Mouse (Mus musculus): ENCODE results near the gene Znfx1. TPM values are rescaled to one million over a fixed set of nuclear protein-coding genes. Genes with fewer than 3 reads are reported as not detected.

Znfx1 gene
- polyA plus RNA-seq, 1 experiment from 2014 or later: 6.7 TPM

- H3K36me3 ChIP-seq: peaks cover 87% of the 10 kb centered on the region
- H3K27me3 ChIP-seq: no peaks in the 10 kb centered on the region
- ATAC-seq (ENCODE audit: insufficient number of reproducible peaks, insufficient read depth, low FRiP score, low TSS enrichment, low read depth): no peak
- no peak overlapping the region for H3K4me2 ChIP-seq
- H3K9ac ChIP-seq (replicated peaks): no peak overlapping the region
- no peaks in the 10 kb centered on the region for H3K4me1 ChIP-seq (replicated peaks)
- H3K9me3 ChIP-seq: no peaks in the 10 kb centered on the region
- WGBS: 90% methylated on average over 8 of the region's 8 CpGs
- H3K4me3 ChIP-seq (replicated peaks): no peak overlapping the region
- no peak overlapping the region for H3K27ac ChIP-seq
These were observed 14.0 kb downstream of the Znfx1 start for GRCm38 (mm10) chr2:167048698-167049358.

DNA sequence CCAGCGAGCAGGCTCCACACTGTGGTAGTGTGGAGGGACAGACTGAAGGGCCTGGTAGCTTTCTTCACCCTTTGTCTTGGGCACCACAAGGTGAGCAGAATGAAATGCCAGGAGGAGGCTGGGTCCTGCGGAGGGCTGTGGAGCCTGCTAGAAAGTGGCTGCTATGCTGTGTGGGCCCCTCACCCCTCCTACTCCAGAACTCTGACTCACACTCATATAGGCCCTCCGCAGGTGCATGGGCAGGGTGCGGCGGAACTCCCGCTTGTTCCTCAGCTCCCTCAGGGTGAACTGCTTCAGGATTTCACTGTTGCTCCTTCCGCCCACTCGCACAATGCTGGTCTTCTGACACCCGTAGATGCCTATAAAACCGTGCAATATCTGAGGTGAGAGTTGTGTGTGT, 14.6 kb downstream of the Znfx1 start:
- no peak overlapping the region for H3K4me3 ChIP-seq (replicated peaks)
- WGBS: 96% methylated on average over 10 of the region's 10 CpGs
- no peak overlapping the region for H3K9ac ChIP-seq (replicated peaks)
- H3K9me3 ChIP-seq: no peaks in the 10 kb centered on the region
- no peak overlapping the region for H3K4me2 ChIP-seq
- no peaks in the 10 kb centered on the region for H3K4me1 ChIP-seq (replicated peaks)
- H3K27ac ChIP-seq: no peak overlapping the region
- peaks cover 86% of the 10 kb centered on the region for H3K36me3 ChIP-seq
- no peak for ATAC-seq (ENCODE audit: insufficient number of reproducible peaks, insufficient read depth, low FRiP score, low TSS enrichment, low read depth)
- H3K27me3 ChIP-seq: no peaks in the 10 kb centered on the region

- 90% methylated on average over 12 of the region's 12 CpGs for WGBS
- peak; percentile 63; the same call in 1 of the 2 replicates for ATAC-seq (ENCODE audit: insufficient number of reproducible peaks, insufficient read depth, low FRiP score, low TSS enrichment, low read depth)
- Histone ChIP-seq H3K27me3 (no peaks in the 10 kb centered on the region), H3K4me1 (replicated peaks) (no peaks in the 10 kb centered on the region), H3K9ac (replicated peaks) (no peak overlapping the region), H3K4me2 (no peak overlapping the region), H3K36me3 (peaks cover 95% of the 10 kb centered on the region), H3K27ac (no peak overlapping the region), H3K4me3 (replicated peaks) (no peak overlapping the region), H3K9me3 (no peaks in the 10 kb centered on the region)
These were observed 19.3 kb downstream of the Znfx1 start for GRCm38 (mm10) chr2:167043400-167044121.

GRCm38 (mm10) chr2:167039386-167039785, 23.4 kb downstream of the Znfx1 start:
- H3K9ac ChIP-seq (replicated peaks): no peak overlapping the region
- H3K4me1 ChIP-seq (replicated peaks): no peaks in the 10 kb centered on the region
- WGBS: 80% methylated on average over 8 of the region's 8 CpGs
- no peak for ATAC-seq (ENCODE audit: insufficient number of reproducible peaks, insufficient read depth, low FRiP score, low TSS enrichment, low read depth)
- H3K27me3 ChIP-seq: no peaks in the 10 kb centered on the region
- H3K4me3 ChIP-seq (replicated peaks): no peak overlapping the region
- H3K36me3 ChIP-seq: peaks cover 99% of the 10 kb centered on the region
- H3K4me2 ChIP-seq: no peak overlapping the region
- no peaks in the 10 kb centered on the region for H3K9me3 ChIP-seq
- H3K27ac ChIP-seq: no peak overlapping the region

GRCm38 (mm10) chr2:167038716-167039115, 24.1 kb downstream of the Znfx1 start:
- no peak overlapping the region for H3K4me2 ChIP-seq
- no peak for ATAC-seq (ENCODE audit: insufficient number of reproducible peaks, insufficient read depth, low FRiP score, low TSS enrichment, low read depth)
- no peaks in the 10 kb centered on the region for H3K9me3 ChIP-seq
- H3K36me3 ChIP-seq: peaks cover 99% of the 10 kb centered on the region
- no peak overlapping the region for H3K27ac ChIP-seq
- H3K27me3 ChIP-seq: no peaks in the 10 kb centered on the region
- H3K4me1 ChIP-seq (replicated peaks): no peaks in the 10 kb centered on the region
- no peak overlapping the region for H3K9ac ChIP-seq (replicated peaks)
- no peak overlapping the region for H3K4me3 ChIP-seq (replicated peaks)
- WGBS: 95% methylated on average over 7 of the region's 7 CpGs

DNA sequence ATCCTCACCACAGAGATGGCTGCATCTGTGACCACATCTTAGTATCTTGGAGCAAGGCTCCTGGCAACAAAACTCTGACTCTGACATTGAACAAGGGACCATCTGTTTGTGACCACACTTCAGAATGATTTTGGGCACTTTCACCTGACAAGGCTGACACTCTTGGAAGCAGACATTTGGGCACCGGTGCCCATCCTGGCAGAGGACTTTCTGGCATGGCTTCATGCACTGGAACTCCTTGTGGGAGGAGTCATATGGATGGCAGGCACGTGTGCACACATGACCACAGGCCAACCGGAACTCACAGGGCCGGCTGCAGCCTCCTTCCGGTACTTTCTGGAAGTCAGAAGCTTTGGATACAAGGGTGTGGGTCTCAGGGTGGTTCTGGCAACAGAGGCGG, 24.5 kb downstream of the Znfx1 start:
- H3K27ac ChIP-seq: no peak overlapping the region
- ATAC-seq (ENCODE audit: insufficient number of reproducible peaks, insufficient read depth, low FRiP score, low TSS enrichment, low read depth): no peak
- no peak overlapping the region for H3K9ac ChIP-seq (replicated peaks)
- H3K4me3 ChIP-seq (replicated peaks): no peak overlapping the region
- no peaks in the 10 kb centered on the region for H3K9me3 ChIP-seq
- whole genome bisulfite sequencing: 91% methylated on average over 6 of the region's 6 CpGs
- H3K4me2 ChIP-seq: no peak overlapping the region
- peaks cover 100% of the 10 kb centered on the region for H3K36me3 ChIP-seq
- H3K27me3 ChIP-seq: no peaks in the 10 kb centered on the region
- H3K4me1 ChIP-seq (replicated peaks): no peaks in the 10 kb centered on the region

- Histone ChIP-seq H3K27ac (no peak overlapping the region), H3K4me2 (no peak overlapping the region), H3K9ac (replicated peaks) (no peak overlapping the region), H3K36me3 (peaks cover 99% of the 10 kb centered on the region), H3K9me3 (no peaks in the 10 kb centered on the region), H3K4me1 (replicated peaks) (no peaks in the 10 kb centered on the region), H3K4me3 (replicated peaks) (no peak overlapping the region), H3K27me3 (no peaks in the 10 kb centered on the region)
- no peak for ATAC-seq (ENCODE audit: insufficient number of reproducible peaks, insufficient read depth, low FRiP score, low TSS enrichment, low read depth)
- WGBS: 96% methylated on average over 12 of the region's 12 CpGs
These were observed 25.1 kb downstream of the Znfx1 start for GRCm38 (mm10) chr2:167037710-167038109.

DNA sequence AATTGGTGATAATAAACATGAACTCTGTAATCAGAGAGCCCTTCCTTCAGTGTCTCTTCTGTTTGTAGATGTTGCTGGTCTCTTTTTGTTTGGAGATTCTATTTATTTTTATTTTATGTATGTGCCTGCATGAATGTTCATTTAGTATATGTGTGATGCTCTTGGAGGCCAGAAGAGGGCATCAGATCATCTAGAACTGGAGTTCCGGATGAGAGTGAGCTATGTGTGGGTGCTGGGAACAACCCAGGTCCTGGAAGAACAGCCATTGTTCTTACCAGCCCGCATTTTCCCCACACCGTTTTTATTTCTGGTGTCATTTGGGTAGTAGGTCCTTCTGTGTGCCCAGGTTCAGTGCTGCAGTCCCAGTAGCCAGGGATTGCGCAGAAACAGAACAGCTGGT, 32.3 kb downstream of the Znfx1 start:
- Histone ChIP-seq H3K27me3 (no peaks in the 10 kb centered on the region), H3K36me3 (peaks cover 99% of the 10 kb centered on the region), H3K9ac (replicated peaks) (no peak overlapping the region), H3K4me1 (replicated peaks) (no peaks in the 10 kb centered on the region), H3K27ac (no peak overlapping the region), H3K9me3 (no peaks in the 10 kb centered on the region), H3K4me3 (replicated peaks) (no peak overlapping the region), H3K4me2 (no peak overlapping the region)
- no peak for ATAC-seq (ENCODE audit: insufficient number of reproducible peaks, insufficient read depth, low FRiP score, low TSS enrichment, low read depth)
- 92% methylated on average over 4 of the region's 4 CpGs for WGBS

- H3K36me3 ChIP-seq: peaks cover 99% of the 10 kb centered on the region
- H3K4me2 ChIP-seq: no peak overlapping the region
- WGBS: 97% methylated on average over 7 of the region's 7 CpGs
- no peak overlapping the region for H3K27ac ChIP-seq
- ATAC-seq (ENCODE audit: insufficient number of reproducible peaks, insufficient read depth, low FRiP score, low TSS enrichment, low read depth): no peak
- H3K27me3 ChIP-seq: no peaks in the 10 kb centered on the region
- H3K9me3 ChIP-seq: no peaks in the 10 kb centered on the region
- H3K9ac ChIP-seq (replicated peaks): no peak overlapping the region
- H3K4me3 ChIP-seq (replicated peaks): no peak overlapping the region
- no peaks in the 10 kb centered on the region for H3K4me1 ChIP-seq (replicated peaks)
These were observed 34.3 kb downstream of the Znfx1 start for GRCm38 (mm10) chr2:167028553-167028952.

GRCm38 (mm10) chr2:167019396-167019795, 43.4 kb downstream of the Znfx1 start:
- no peak for ATAC-seq (ENCODE audit: insufficient number of reproducible peaks, insufficient read depth, low FRiP score, low TSS enrichment, low read depth)
- Histone ChIP-seq H3K36me3 (peaks cover 67% of the 10 kb centered on the region), H3K4me1 (replicated peaks) (peaks cover 14% of the 10 kb centered on the region), H3K9me3 (no peaks in the 10 kb centered on the region), H3K4me3 (replicated peaks) (no peak overlapping the region), H3K4me2 (no peak overlapping the region), H3K9ac (replicated peaks) (no peak overlapping the region), H3K27ac (no peak overlapping the region), H3K27me3 (no peaks in the 10 kb centered on the region)
- WGBS: 92% methylated on average over 10 of the region's 10 CpGs

- Histone ChIP-seq H3K27me3 (no peaks in the 10 kb centered on the region), H3K36me3 (peaks cover 29% of the 10 kb centered on the region), H3K4me1 (replicated peaks) (peaks cover 14% of the 10 kb centered on the region), H3K9ac (replicated peaks) (peak overlapping the region; percentile 86), H3K4me2 (peak overlapping the region; percentile 99), H3K9me3 (no peaks in the 10 kb centered on the region), H3K27ac (peak overlapping the region; percentile 78; the same call in 1 of the 2 replicates), H3K4me3 (replicated peaks) (peak overlapping the region; percentile 93)
- 0% methylated on average over 19 of the region's 21 CpGs for WGBS
- ATAC-seq (ENCODE audit: insufficient number of reproducible peaks, insufficient read depth, low FRiP score, low TSS enrichment, low read depth): peak; percentile 21; the same call in 1 of the 2 replicates
These were observed 47.5 kb downstream of the Znfx1 start for GRCm38 (mm10) chr2:167015382-167015718.

All from limb, embryonic 12.5 days (tissue).